Comparison of ENCODE assay signal across 8 mouse cellular contexts in the genomic region with DNA sequence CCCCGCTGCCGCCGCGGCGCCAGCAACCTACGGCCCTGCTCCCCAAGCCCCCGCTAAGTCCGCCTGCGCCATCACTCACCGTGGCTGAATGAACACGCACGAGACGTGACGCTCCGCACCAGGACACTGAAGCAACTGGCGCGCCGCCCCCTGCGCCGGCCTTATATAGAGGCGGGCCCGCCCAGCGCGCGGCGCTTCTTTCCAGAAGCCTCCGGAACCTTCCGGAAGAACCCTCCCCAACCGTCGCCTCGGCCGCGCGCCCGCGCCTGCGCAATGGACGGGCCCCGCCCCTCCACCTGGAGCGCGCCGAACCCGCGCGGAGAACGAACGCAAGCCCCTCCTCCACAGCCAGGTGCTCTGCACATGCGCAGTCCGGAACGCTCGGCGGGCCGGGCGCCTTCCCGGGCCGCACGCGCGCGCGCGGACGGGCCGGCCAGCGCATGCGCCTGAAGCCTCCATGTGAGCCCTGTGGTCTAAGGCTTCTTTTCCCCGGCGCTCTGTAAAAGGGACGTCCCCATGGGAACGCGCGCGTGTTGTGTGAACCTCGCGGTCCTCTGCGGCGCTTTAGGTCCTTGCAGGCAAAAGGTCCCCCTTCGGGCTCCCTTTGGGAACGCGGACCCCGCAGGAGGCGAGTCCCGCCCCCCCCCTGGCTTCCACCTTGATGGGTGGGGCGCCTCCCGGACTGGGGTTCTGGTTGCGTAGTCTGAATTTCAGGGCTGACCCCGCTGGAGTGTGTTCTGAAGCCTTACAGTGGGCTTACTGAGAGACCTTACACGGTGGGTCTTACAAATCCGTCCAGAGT. TPM values are rescaled to one million over a fixed set of nuclear protein-coding genes. Genes with fewer than 3 reads are reported as not detected.
A peak's percentile ranks its signal among the peaks of the same experiment; 100 is the strongest.
DNase-seq lines count a peak whose midpoint lies in the region; ATAC-seq lines count a peak whose summit lies in the region.

No protein-coding gene starts in this region.

- H3K36me3 ChIP-seq in embryonic facial prominence, embryonic 14.5 days (ENCODE audit: control insufficient read depth, insufficient read depth, low read length): peaks cover 32% of the 10 kb centered on the region
- H3K36me3 ChIP-seq in kidney, embryonic 14.5 days (ENCODE audit: control insufficient read depth, insufficient read depth, low read length): peaks cover 26% of the 10 kb centered on the region
- H3K36me3 ChIP-seq in limb, embryonic 15.5 days: peaks cover 17% of the 10 kb centered on the region

- peak overlapping the region; percentile 74 for H3K4me2 ChIP-seq in embryonic facial prominence, embryonic 14.5 days (ENCODE audit: low read depth, low read length)
- H3K4me2 ChIP-seq in kidney, embryonic 14.5 days (replicated peaks; ENCODE audit: low read depth, low read length): peak overlapping the region; percentile 82
- H3K4me2 ChIP-seq in limb, embryonic 15.5 days: peak overlapping the region; percentile 81

- peak overlapping the region; percentile 92 for H3K4me3 ChIP-seq in embryonic facial prominence, embryonic 14.5 days (ENCODE audit: low read depth, low read length)
- H3K4me3 ChIP-seq in kidney, embryonic 14.5 days (ENCODE audit: low read length): peak overlapping the region; percentile 100
- H3K4me3 ChIP-seq in limb, embryonic 15.5 days: peak overlapping the region; percentile 100

- peak overlapping the region; percentile 92 for H3K9ac ChIP-seq in embryonic facial prominence, embryonic 14.5 days (ENCODE audit: low read depth, low read length)
- H3K9ac ChIP-seq in kidney, embryonic 14.5 days (ENCODE audit: low read depth, low read length): peak overlapping the region; percentile 99
- H3K9ac ChIP-seq in limb, embryonic 15.5 days: peak overlapping the region; percentile 97

- peak; percentile 95 for ATAC-seq in embryonic facial prominence, embryonic 14.5 days (ENCODE audit: low read depth)
- ATAC-seq in kidney, embryonic 14.5 days (ENCODE audit: low FRiP score, low TSS enrichment): peak; percentile 97
- peak; percentile 94 for ATAC-seq in limb, embryonic 15.5 days (ENCODE audit: insufficient number of reproducible peaks, low FRiP score, low TSS enrichment, low read depth)

- WGBS in embryonic facial prominence, embryonic 14.5 days: under 1% methylated on average over 35 of the region's 89 CpGs
- WGBS in kidney, embryonic 14.5 days: under 1% methylated on average over 86 of the region's 89 CpGs
- WGBS in limb, embryonic 15.5 days: under 1% methylated on average over 81 of the region's 89 CpGs

- DNase-seq in 3T3-L1 (ENCODE audit: low read depth, low spot score): peak; percentile 89
- DNase-seq in adrenal gland, postnatal 4 days (ENCODE audit: low spot score in 2 of 2): peak; percentile 98 to 99
- peak; percentile 96 for DNase-seq in embryonic facial prominence, embryonic 14.5 days (ENCODE audit: low spot score)
- peak; percentile 96 for DNase-seq in heart, adult 9 months (ENCODE audit: low spot score in 2 of 2)
- peak; percentile 96 to 97 for DNase-seq in monocyte, adult 2 months (ENCODE audit: low read depth in 1 of 2, low spot score in 2 of 2)
- peak; percentile 98 for DNase-seq in spleen, postnatal 36 days (ENCODE audit: low spot score in 2 of 2)

- no peaks in the 10 kb centered on the region for H3K27me3 ChIP-seq in embryonic facial prominence, embryonic 14.5 days (replicated peaks; ENCODE audit: control insufficient read depth, insufficient read depth, low read length)
- H3K27me3 ChIP-seq in kidney, embryonic 14.5 days (ENCODE audit: control insufficient read depth, insufficient read depth, low read length): no peaks in the 10 kb centered on the region
- no peaks in the 10 kb centered on the region for H3K27me3 ChIP-seq in limb, embryonic 15.5 days

- no peaks in the 10 kb centered on the region for H3K9me3 ChIP-seq in embryonic facial prominence, embryonic 14.5 days (ENCODE audit: control insufficient read depth, low read length)
- no peaks in the 10 kb centered on the region for H3K9me3 ChIP-seq in kidney, embryonic 14.5 days (ENCODE audit: control insufficient read depth, low read length)
- no peaks in the 10 kb centered on the region for H3K9me3 ChIP-seq in limb, embryonic 15.5 days

- H3K27ac ChIP-seq in embryonic facial prominence, embryonic 14.5 days (replicated peaks; ENCODE audit: low read depth, low read length): peak overlapping the region; percentile 93
- peak overlapping the region; percentile 84 for H3K27ac ChIP-seq in kidney, embryonic 14.5 days (ENCODE audit: low read depth, low read length)
- peak overlapping the region; percentile 93 for H3K27ac ChIP-seq in limb, embryonic 15.5 days

- 0 out of 2 replicates have a peak, but pooled peaks cover 3% of the 10 kb centered on the region for H3K4me1 ChIP-seq in embryonic facial prominence, embryonic 14.5 days (ENCODE audit: control insufficient read depth, insufficient read depth, low read length)
- H3K4me1 ChIP-seq in kidney, embryonic 14.5 days (ENCODE audit: control insufficient read depth, insufficient read depth, low read length): peaks cover 9% of the 10 kb centered on the region; the same call in 1 of the 2 replicates
- H3K4me1 ChIP-seq in limb, embryonic 15.5 days: peaks cover 14% of the 10 kb centered on the region

RNA-seq across cellular contexts. Expression of a gene that starts 6.2 kb away (rescaled TPM):
- total RNA-seq in adrenal gland, postnatal 4 days (2021): 100 to 1,000 TPM; 258 to 326 TPM
- polyA plus RNA-seq in embryonic facial prominence, embryonic 14.5 days (2014; fragmentation: Nextera tagmentation; extraction: Ambion mirVana): 763 and 873 TPM in 2 replicates
- 1,092 and 1,386 TPM in 2 replicates for polyA plus RNA-seq in kidney, embryonic 14.5 days (2014; fragmentation: Nextera tagmentation; extraction: Ambion mirVana)
- polyA plus RNA-seq in limb, embryonic 15.5 days (2015; fragmentation: Nextera tagmentation; extraction: Ambion mirVana): 644 and 712 TPM in 2 replicates

RNA-seq across cellular contexts. Expression of a gene that starts 14.0 kb away (rescaled TPM):
- not detected for total RNA-seq in adrenal gland, postnatal 4 days (2021)
- not detected in 2 replicates for polyA plus RNA-seq in embryonic facial prominence, embryonic 14.5 days (2014; fragmentation: Nextera tagmentation; extraction: Ambion mirVana)
- polyA plus RNA-seq in kidney, embryonic 14.5 days (2014; fragmentation: Nextera tagmentation; extraction: Ambion mirVana): not detected in 2 replicates
- polyA plus RNA-seq in limb, embryonic 15.5 days (2015; fragmentation: Nextera tagmentation; extraction: Ambion mirVana): 0.15 TPM in 1 of 2 replicates, not detected in the other

RNA-seq across cellular contexts. Expression of a gene that starts 41.4 kb away (rescaled TPM):
- 10 to 100 TPM; 47.6 to 47.8 TPM for total RNA-seq in adrenal gland, postnatal 4 days (2021)
- 18.3 and 21.1 TPM in 2 replicates for polyA plus RNA-seq in embryonic facial prominence, embryonic 14.5 days (2014; fragmentation: Nextera tagmentation; extraction: Ambion mirVana)
- polyA plus RNA-seq in kidney, embryonic 14.5 days (2014; fragmentation: Nextera tagmentation; extraction: Ambion mirVana): 17.8 and 24.5 TPM in 2 replicates
- polyA plus RNA-seq in limb, embryonic 15.5 days (2015; fragmentation: Nextera tagmentation; extraction: Ambion mirVana): 21.5 and 22.1 TPM in 2 replicates

Comparison
In these comparisons a context has a peak if more than half of its experiments do, and no peak if none do; other contexts are left out.
1. Peak in every context shown above with its lines: DNase-seq, ATAC-seq, H3K4me3 ChIP-seq and H3K27ac ChIP-seq.